Mouse (Mus musculus) C2C12 (cell line): ENCODE data around the gene Tnfaip8l2. TPM values are rescaled to one million over a fixed set of nuclear protein-coding genes. Genes with fewer than 3 reads are reported as not detected.

ENCODE experiments used
- H3K27me3 ChIP-seq: one replicate; pipeline ENCODE4 v1.6.1; 2011; ENCODE audit not compliant: control insufficient read depth, insufficient read depth, insufficient read length
- H3K36me3 ChIP-seq: one replicate; pipeline ENCODE4 v1.6.1; 2011; ENCODE audit not compliant: control insufficient read depth, insufficient read depth
- H3K4me3 ChIP-seq: one replicate; pipeline ENCODE4 v1.5.1; 2011; ENCODE audit warnings: mild to moderate bottlenecking, control low read depth; ENCODE audit not compliant: poor library complexity, insufficient read depth, severe bottlenecking
- H3K79me2 ChIP-seq: one replicate; pipeline ENCODE4 v1.6.1; 2011; ENCODE audit not compliant: control insufficient read depth, insufficient read depth
- H3K79me3 ChIP-seq: one replicate; pipeline ENCODE4 v1.6.1; 2011; ENCODE audit warnings: low read depth, control low read depth
- H3ac ChIP-seq: one replicate; pipeline ENCODE3; 2011; ENCODE audit warnings: low read depth; ENCODE audit not compliant: control insufficient read depth, insufficient read length
- CEBPB ChIP-seq: IDR thresholded peaks from one replicate; pipeline ENCODE4 v1.6.1; 2011; ENCODE audit warnings: low read depth, mild to moderate bottlenecking, control low read depth, moderate library complexity
- CTCF ChIP-seq: IDR thresholded peaks from one replicate; pipeline ENCODE4 v1.5.1; 2011; ENCODE audit not compliant: control insufficient read depth, insufficient read depth, insufficient read length
- FOSL1 ChIP-seq: IDR thresholded peaks from one replicate; pipeline ENCODE4 v1.8.0; 2011; ENCODE audit warnings: mild to moderate bottlenecking, low read length; ENCODE audit not compliant: poor library complexity, insufficient read depth, severe bottlenecking
- MAX ChIP-seq: IDR thresholded peaks from one replicate; pipeline ENCODE4 v1.6.1; 2011; ENCODE audit warnings: mild to moderate bottlenecking, control low read depth
- MYOD1 ChIP-seq: IDR thresholded peaks from one replicate; pipeline ENCODE4 v1.6.1; 2011; ENCODE audit warnings: low read depth; ENCODE audit not compliant: control insufficient read depth, insufficient read length
- MYOG ChIP-seq: IDR thresholded peaks from one replicate; pipeline ENCODE4 v1.6.1; 2011; ENCODE audit not compliant: control insufficient read depth, insufficient read length; ENCODE audit errors: extremely low read depth
- USF1 ChIP-seq: IDR thresholded peaks from one replicate; pipeline ENCODE4 v1.6.1; 2011; ENCODE audit warnings: low read depth, mild to moderate bottlenecking, control low read depth, moderate library complexity
- polyA plus RNA-seq: library from polyadenylated mRNA; unstranded; fragments of >200 nt; fragmentation: generic; extraction: Trizol; gene quantifications from one replicate; pipeline ENCODE4 v1.2.1, GENCODE M21; 2012; ENCODE audit warnings: missing spikeins

Gene Tnfaip8l2
- polyA plus RNA-seq, 1 experiment: 0.21 TPM

DNA sequence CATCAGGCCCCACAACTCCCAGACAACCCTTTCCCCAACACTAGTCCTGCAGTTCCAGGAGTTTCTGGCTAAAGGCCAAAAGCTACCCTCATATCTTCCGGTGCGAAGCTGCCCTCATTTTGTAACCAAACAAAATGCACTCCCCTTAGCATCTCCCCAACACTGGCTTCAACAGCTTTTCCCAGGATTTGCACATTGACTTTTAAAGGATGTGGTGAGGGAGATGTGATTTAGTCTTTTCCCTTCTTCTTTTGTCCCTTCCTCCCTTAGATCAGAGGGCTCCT is 20.1 kb upstream of the Tnfaip8l2 start:
- H3K27me3 ChIP-seq: no peaks in the 10 kb centered on the region
- no peaks in the 10 kb centered on the region for H3K79me3 ChIP-seq
- no peaks in the 10 kb centered on the region for H3K79me2 ChIP-seq
- no peak overlapping the region for H3K4me3 ChIP-seq
- no peaks in the 10 kb centered on the region for H3K36me3 ChIP-seq
- no peak overlapping the region for H3ac ChIP-seq
- TF ChIP-seq MYOG (no peak), CTCF (no peak), USF1 (no peak), MAX (no peak), CEBPB (no peak), MYOD1 (no peak), FOSL1 (no peak)

DNA sequence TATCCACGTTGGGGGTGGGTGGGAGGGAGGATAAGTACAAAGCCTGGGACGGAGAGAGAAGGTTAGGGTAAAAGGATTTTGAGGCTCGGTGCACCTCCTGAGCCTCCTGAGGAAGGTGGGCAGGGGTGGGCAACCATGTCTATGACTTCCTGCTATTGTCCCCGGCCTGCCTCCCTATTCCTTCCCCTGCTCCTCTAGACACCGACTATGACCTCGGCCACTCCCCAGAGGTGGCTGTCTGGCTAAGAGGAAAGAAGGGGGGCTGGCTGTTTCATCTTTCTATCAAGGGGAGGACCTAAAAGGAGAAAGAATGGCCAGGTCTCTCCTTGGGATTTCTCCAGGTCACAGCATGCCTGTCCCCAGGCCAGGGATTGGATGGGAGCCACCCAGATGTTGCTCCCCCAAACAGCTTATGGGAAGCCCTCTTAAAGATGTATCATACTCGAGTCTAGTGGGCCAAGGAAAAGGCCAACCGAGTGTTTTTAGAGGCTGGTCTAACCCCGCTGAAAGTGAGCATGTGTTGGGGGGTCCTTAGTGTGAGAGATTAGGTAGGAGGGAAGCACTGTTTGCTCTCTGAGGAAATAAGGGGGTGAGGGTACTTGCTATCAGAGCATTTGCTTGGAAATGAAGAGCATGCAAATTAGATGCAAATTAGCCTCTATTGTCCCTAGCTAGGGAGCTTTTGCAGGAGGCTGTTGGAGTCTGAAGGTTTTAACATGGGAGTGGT is 19.6 kb upstream of the Tnfaip8l2 start:
- no peak overlapping the region for H3ac ChIP-seq
- no peak overlapping the region for H3K4me3 ChIP-seq
- no peaks in the 10 kb centered on the region for H3K27me3 ChIP-seq
- TF ChIP-seq CTCF: no peak
- TF ChIP-seq FOSL1: no peak
- TF ChIP-seq CEBPB: no peak
- no peak for TF ChIP-seq MYOD1
- no peak for TF ChIP-seq MAX
- no peak for TF ChIP-seq MYOG
- TF ChIP-seq USF1: no peak
- H3K79me3 ChIP-seq: no peaks in the 10 kb centered on the region
- H3K36me3 ChIP-seq: no peaks in the 10 kb centered on the region
- no peaks in the 10 kb centered on the region for H3K79me2 ChIP-seq

DNA sequence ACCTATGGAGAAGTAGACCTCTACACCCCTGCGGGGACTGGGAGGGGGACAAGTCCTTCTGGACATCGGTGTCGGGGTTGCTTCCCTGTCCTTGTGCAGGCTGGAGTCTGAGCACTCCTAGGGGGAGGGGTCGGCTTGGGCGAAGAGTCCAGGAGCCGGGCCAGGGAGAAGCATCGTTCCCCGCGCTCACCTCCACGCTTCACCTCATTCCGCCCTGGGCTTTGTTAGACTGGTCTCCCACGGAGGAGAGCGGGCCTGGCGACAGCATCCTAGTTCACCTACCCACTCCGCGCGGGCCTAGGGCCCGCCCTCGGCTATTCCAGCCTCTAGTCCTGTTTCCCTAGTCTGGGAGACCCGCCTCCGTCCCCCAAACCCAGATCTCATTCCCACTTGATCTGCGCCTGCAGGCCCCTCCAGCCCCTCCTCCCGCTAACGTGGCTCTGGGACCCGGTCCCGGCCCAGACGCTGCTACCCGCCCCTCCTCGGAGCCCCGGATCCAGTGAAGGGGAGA is 18.9 kb upstream of the Tnfaip8l2 start:
- H3K79me2 ChIP-seq: no peaks in the 10 kb centered on the region
- H3K27me3 ChIP-seq: no peaks in the 10 kb centered on the region
- TF ChIP-seq CTCF (no peak), USF1 (no peak), MYOD1 (no peak), MAX (no peak), CEBPB (no peak), FOSL1 (no peak), MYOG (no peak)
- no peaks in the 10 kb centered on the region for H3K36me3 ChIP-seq
- H3K4me3 ChIP-seq: peak overlapping the region; percentile 40
- H3K79me3 ChIP-seq: no peaks in the 10 kb centered on the region
- H3ac ChIP-seq: peak overlapping the region; percentile 56

DNA sequence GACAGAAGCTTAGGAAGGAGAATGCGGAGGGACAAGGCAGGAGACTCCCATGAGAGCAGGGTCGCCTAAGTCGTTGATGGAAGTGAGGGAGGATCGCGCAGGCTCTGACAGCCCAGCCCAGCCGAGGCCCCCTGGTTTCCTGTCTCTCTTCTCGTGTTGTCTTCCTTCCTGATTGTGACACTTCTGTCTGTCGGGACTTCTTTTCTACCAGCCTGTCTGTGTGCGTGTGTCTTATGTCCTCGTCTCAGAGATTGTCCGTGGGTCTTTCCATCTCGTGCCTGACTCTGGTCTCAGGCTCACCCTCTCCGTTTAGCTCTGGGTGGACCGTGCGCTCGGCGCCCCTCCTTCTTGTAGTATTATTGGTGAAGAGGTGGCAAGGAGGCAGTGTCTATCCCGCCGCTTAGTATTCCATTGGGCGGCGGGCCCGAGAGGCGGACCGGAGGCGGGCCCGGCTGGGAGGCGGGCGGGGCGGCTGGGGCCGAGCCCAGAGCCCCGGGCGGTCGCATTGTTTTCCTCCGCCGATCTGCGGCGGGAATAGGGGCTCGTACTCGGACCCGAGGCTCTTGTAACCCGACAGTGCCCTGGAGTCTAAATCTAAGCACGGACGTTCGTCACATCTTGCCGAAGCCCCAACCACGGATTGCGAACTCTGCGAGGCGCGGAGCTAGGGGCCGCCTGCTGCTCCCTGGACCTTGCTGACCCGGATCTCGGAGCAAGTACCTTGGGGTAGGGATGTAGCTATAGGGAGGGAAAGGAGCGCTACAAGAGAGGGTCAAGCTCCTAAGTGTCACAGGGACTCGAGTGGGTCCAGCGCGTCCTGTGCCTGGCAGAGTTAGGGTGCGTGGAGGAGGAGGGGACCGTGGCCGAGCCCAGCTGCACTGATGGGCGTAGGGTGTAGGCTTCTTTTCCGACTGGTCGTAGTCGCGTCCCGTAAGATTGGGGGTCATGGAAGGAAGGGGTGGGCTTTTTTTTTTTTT is 18.1 kb upstream of the Tnfaip8l2 start, which contains the start of gene Sema6c:
Sema6c (plus strand) TSS at position 471 of the 977 bp plus-strand sequence.
- Histone ChIP-seq H3K79me3 (no peaks in the 10 kb centered on the region), H3K27me3 (no peaks in the 10 kb centered on the region), H3ac (peak within 1 kb of the TSS; percentile 83), H3K79me2 (no peaks in the 10 kb centered on the region), H3K36me3 (no peaks in the 10 kb centered on the region), H3K4me3 (peak within 1 kb of the TSS; percentile 40)
- TF ChIP-seq USF1: no peak
- TF ChIP-seq CTCF: no peak
- no peak for TF ChIP-seq CEBPB
- TF ChIP-seq MAX: no peak
- TF ChIP-seq MYOG: no peak
- no peak for TF ChIP-seq MYOD1
- no peak for TF ChIP-seq FOSL1

DNA sequence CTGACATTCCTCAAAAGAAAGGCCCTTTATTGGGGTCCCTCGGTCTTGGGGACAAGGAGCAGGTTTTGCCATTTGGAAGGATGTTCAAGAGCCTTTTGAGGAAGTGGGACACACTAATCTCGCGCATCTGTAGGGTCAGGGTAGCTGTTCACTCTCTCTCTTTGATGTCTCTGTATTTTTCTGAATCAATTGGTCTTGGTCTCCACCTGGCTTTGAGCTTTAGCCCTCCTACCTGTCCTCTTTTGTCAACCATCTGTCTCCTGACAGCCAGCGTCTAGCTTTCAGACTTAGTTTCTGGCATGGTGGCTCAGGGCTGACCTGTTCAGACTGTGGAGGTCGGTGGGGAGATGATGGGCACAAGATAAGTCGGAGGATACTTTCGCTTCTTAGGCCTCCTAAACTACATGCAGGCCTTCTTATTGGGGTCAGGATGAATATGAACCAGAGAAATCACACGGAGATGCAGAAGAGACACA is 17.4 kb upstream of the Tnfaip8l2 start:
- Histone ChIP-seq H3K27me3 (no peaks in the 10 kb centered on the region), H3K4me3 (peak overlapping the region; percentile 40), H3K36me3 (no peaks in the 10 kb centered on the region), H3ac (peak overlapping the region; percentile 55), H3K79me3 (no peaks in the 10 kb centered on the region), H3K79me2 (no peaks in the 10 kb centered on the region)
- TF ChIP-seq CTCF (no peak), FOSL1 (no peak), MYOG (no peak), MYOD1 (no peak), USF1 (no peak), MAX (no peak), CEBPB (no peak)

DNA sequence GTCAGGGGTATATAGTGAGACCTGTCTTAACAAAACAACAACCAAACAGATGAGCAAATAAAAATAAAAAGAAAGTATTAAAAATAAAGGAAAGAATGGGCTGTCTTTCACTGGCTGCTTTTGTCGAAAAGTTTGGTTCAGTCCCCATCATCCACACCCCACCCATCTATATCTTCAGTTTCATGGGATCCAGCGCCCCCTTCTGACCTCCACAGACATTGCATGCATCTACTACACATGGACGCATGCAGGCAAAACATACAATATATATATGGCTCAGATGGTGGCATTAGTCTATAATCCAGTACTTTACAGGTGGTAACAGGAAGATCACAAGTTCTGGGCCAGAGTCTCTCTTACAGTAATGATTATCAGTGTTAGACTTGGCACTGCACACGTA is 11.7 kb upstream of the Tnfaip8l2 start:
- H3K27me3 ChIP-seq: peaks cover 3% of the 10 kb centered on the region
- TF ChIP-seq MYOD1 (no peak), MYOG (no peak), CEBPB (no peak), FOSL1 (no peak), USF1 (no peak), CTCF (no peak), MAX (no peak)

More for the DNA sequence above, 11.7 kb upstream of the Tnfaip8l2 start:
- Histone ChIP-seq H3K79me3 (no peaks in the 10 kb centered on the region), H3K36me3 (no peaks in the 10 kb centered on the region), H3ac (no peak overlapping the region), H3K79me2 (no peaks in the 10 kb centered on the region), H3K4me3 (no peak overlapping the region)
